In genomic region chr5:14162579-14162978, GRCm38 (mm10) we compare ENCODE assay signal across 19 mouse cellular contexts.
DNase-seq lines count a peak whose midpoint lies in the region; ATAC-seq and TF ChIP-seq lines count a peak whose summit lies in the region.
"Had no signal": no experiment of that assay in that cellular context is flagged by ENCODE, and none has a peak within 500 bp of the region (broad histone marks: within the 10 kb centered on the region; RNA-seq: fewer than 3 reads in every experiment).

No protein-coding gene starts in this region.

- no peak overlapping the region for H3ac ChIP-seq in C2C12 (ENCODE audit: control insufficient read depth, insufficient read length, low read depth)

- H3K4me3 ChIP-seq in embryonic facial prominence, embryonic 14.5 days (ENCODE audit: low read depth, low read length): no peak overlapping the region
- H3K4me3 ChIP-seq in embryonic facial prominence, embryonic 10.5 days: no peak overlapping the region
- H3K4me3 ChIP-seq in lung, embryonic 15.5 days: no peak overlapping the region
- no peak overlapping the region for H3K4me3 ChIP-seq in lung, postnatal 0 days (ENCODE audit: low read depth, low read length)
- no peak overlapping the region for H3K4me3 ChIP-seq in C2C12 (ENCODE audit: insufficient read depth, poor library complexity, severe bottlenecking)
- H3K4me3 ChIP-seq in hindbrain, embryonic 16.5 days (ENCODE audit: low read length): no peak overlapping the region
- H3K4me3 ChIP-seq: forebrain, embryonic 13.5 days had no signal

- H3K4me1 ChIP-seq in embryonic facial prominence, embryonic 14.5 days (ENCODE audit: control insufficient read depth, insufficient read depth, low read length): no peaks in the 10 kb centered on the region
- H3K4me1 ChIP-seq in embryonic facial prominence, embryonic 10.5 days: no peaks in the 10 kb centered on the region
- H3K4me1 ChIP-seq in lung, embryonic 15.5 days: 0 out of 2 replicates have a peak, but pooled peaks cover 4% of the 10 kb centered on the region
- H3K4me1 ChIP-seq in lung, postnatal 0 days (ENCODE audit: insufficient read depth, low read depth, low read length): no peaks in the 10 kb centered on the region
- no peaks in the 10 kb centered on the region for H3K4me1 ChIP-seq in hindbrain, embryonic 16.5 days (ENCODE audit: control insufficient read depth, insufficient read depth, low read depth, low read length)
- H3K4me1 ChIP-seq: forebrain, embryonic 13.5 days had no signal

- no peaks in the 10 kb centered on the region for H3K79me3 ChIP-seq in C2C12 (ENCODE audit: low read depth)

- no peak overlapping the region for H3K9ac ChIP-seq in embryonic facial prominence, embryonic 14.5 days (ENCODE audit: low read depth, low read length)
- H3K9ac ChIP-seq in lung, embryonic 15.5 days: no peak overlapping the region
- no peak overlapping the region for H3K9ac ChIP-seq in lung, postnatal 0 days (replicated peaks; ENCODE audit: low read depth)
- no peak overlapping the region for H3K9ac ChIP-seq in hindbrain, embryonic 16.5 days (ENCODE audit: low read depth, low read length)
- H3K9ac ChIP-seq: forebrain, embryonic 13.5 days had no signal

- TF ChIP-seq CTCF in lung, postnatal 0 days (IDR thresholded peaks at IDR 0.05): no peak
- no peak for TF ChIP-seq CTCF in C2C12 (IDR thresholded peaks at IDR 0.05; ENCODE audit: control insufficient read depth, insufficient read depth, insufficient read length)

- H3K27ac ChIP-seq in embryonic facial prominence, embryonic 14.5 days (replicated peaks; ENCODE audit: low read depth, low read length): no peak overlapping the region
- H3K27ac ChIP-seq in embryonic facial prominence, embryonic 10.5 days (replicated peaks): no peak overlapping the region
- no peak overlapping the region for H3K27ac ChIP-seq in lung, embryonic 15.5 days
- no peak overlapping the region for H3K27ac ChIP-seq in lung, postnatal 0 days (ENCODE audit: low read length)
- no peak overlapping the region for H3K27ac ChIP-seq in hindbrain, embryonic 16.5 days (ENCODE audit: low read depth, low read length)
- H3K27ac ChIP-seq: forebrain, embryonic 13.5 days had no signal

- no peaks in the 10 kb centered on the region for H3K27me3 ChIP-seq in embryonic facial prominence, embryonic 14.5 days (replicated peaks; ENCODE audit: control insufficient read depth, insufficient read depth, low read length)
- no peaks in the 10 kb centered on the region for H3K27me3 ChIP-seq in embryonic facial prominence, embryonic 10.5 days (replicated peaks; ENCODE audit: low read depth, poor library complexity, severe bottlenecking)
- no peaks in the 10 kb centered on the region for H3K27me3 ChIP-seq in lung, embryonic 15.5 days
- no peaks in the 10 kb centered on the region for H3K27me3 ChIP-seq in lung, postnatal 0 days (replicated peaks; ENCODE audit: insufficient read depth, low read length)
- no peaks in the 10 kb centered on the region for H3K27me3 ChIP-seq in C2C12 (ENCODE audit: control insufficient read depth, insufficient read depth, insufficient read length)
- H3K27me3 ChIP-seq in hindbrain, embryonic 16.5 days (replicated peaks; ENCODE audit: control insufficient read depth, insufficient read depth, low read length): no peaks in the 10 kb centered on the region
- H3K27me3 ChIP-seq: forebrain, embryonic 13.5 days had no signal

- no peak for TF ChIP-seq EP300 in lung, postnatal 0 days (IDR thresholded peaks at IDR 0.05)

- DNase-seq in embryonic facial prominence, embryonic 14.5 days (ENCODE audit: low spot score): peak; percentile 12
- no peak for DNase-seq in embryonic facial prominence, embryonic 10.5 days (ENCODE audit: low spot score)
- DNase-seq in lung, postnatal 0 days (ENCODE audit: low spot score): no peak
- DNase-seq in adrenal gland, postnatal 14 days: no peak
- DNase-seq: adrenal gland, adult 2 months; cerebellum, adult 8-10 months; gastrocnemius, postnatal 25 days; kidney, adult 8-10 months; kidney, postnatal 36 days; liver; lung, adult 18-20 months; midbrain, embryonic 14.5 days; right cerebral cortex, postnatal 14 days; thymus, postnatal 4 days had no signal

- no peak overlapping the region for H3K4me2 ChIP-seq in embryonic facial prominence, embryonic 14.5 days (ENCODE audit: low read depth, low read length)
- no peak overlapping the region for H3K4me2 ChIP-seq in lung, embryonic 15.5 days
- H3K4me2 ChIP-seq in lung, postnatal 0 days (replicated peaks; ENCODE audit: low read depth, low read length): no peak overlapping the region
- H3K4me2 ChIP-seq in hindbrain, embryonic 16.5 days (ENCODE audit: low read length): no peak overlapping the region
- H3K4me2 ChIP-seq: forebrain, embryonic 13.5 days had no signal

- ATAC-seq in embryonic facial prominence, embryonic 14.5 days (ENCODE audit: low read depth): no peak
- ATAC-seq in lung, embryonic 15.5 days (ENCODE audit: borderline replicate concordance, extremely low read depth, low FRiP score, low TSS enrichment): peak; percentile 49; the same call in 1 of the 2 replicates
- ATAC-seq in lung, postnatal 0 days: no peak
- ATAC-seq in hindbrain, embryonic 16.5 days: peak; percentile 48
- ATAC-seq in megakaryocyte progenitor cell, adult 5-6 weeks (replicated peaks; ENCODE audit: poor library complexity): no peak
- ATAC-seq: forebrain, embryonic 13.5 days had no signal

- WGBS in embryonic facial prominence, embryonic 14.5 days: 71% methylated on average over 5 of the region's 5 CpGs
- WGBS in embryonic facial prominence, embryonic 10.5 days: 88% methylated on average over 5 of the region's 5 CpGs
- WGBS in lung, embryonic 15.5 days: 51% methylated on average over 5 of the region's 5 CpGs
- WGBS in lung, postnatal 0 days: 52% methylated on average over 5 of the region's 5 CpGs
- 51% methylated on average over 5 of the region's 5 CpGs for WGBS in hindbrain, embryonic 16.5 days

- no peaks in the 10 kb centered on the region for H3K79me2 ChIP-seq in C2C12 (ENCODE audit: control insufficient read depth, insufficient read depth)

- no peaks in the 10 kb centered on the region for H3K9me3 ChIP-seq in embryonic facial prominence, embryonic 14.5 days (ENCODE audit: control insufficient read depth, low read length)
- H3K9me3 ChIP-seq in embryonic facial prominence, embryonic 10.5 days: no peaks in the 10 kb centered on the region
- H3K9me3 ChIP-seq in lung, embryonic 15.5 days: no peaks in the 10 kb centered on the region
- no peaks in the 10 kb centered on the region for H3K9me3 ChIP-seq in lung, postnatal 0 days (ENCODE audit: low read length)
- no peaks in the 10 kb centered on the region for H3K9me3 ChIP-seq in hindbrain, embryonic 16.5 days (ENCODE audit: control insufficient read depth, low read length)
- H3K9me3 ChIP-seq: forebrain, embryonic 13.5 days had no signal

- H3K36me3 ChIP-seq in embryonic facial prominence, embryonic 14.5 days (ENCODE audit: control insufficient read depth, insufficient read depth, low read length): no peaks in the 10 kb centered on the region
- no peaks in the 10 kb centered on the region for H3K36me3 ChIP-seq in embryonic facial prominence, embryonic 10.5 days (replicated peaks)
- H3K36me3 ChIP-seq in lung, embryonic 15.5 days: no peaks in the 10 kb centered on the region
- no peaks in the 10 kb centered on the region for H3K36me3 ChIP-seq in lung, postnatal 0 days (ENCODE audit: insufficient read depth, low read length)
- peaks cover 10% of the 10 kb centered on the region for H3K36me3 ChIP-seq in C2C12 (ENCODE audit: control insufficient read depth, insufficient read depth)
- H3K36me3 ChIP-seq in hindbrain, embryonic 16.5 days (ENCODE audit: control insufficient read depth, insufficient read depth, low read length): no peaks in the 10 kb centered on the region

TF ChIP-seq in C2C12, 6 proteins besides CTCF, POLR2A, EP300 and RAD21:
- no peak for TF ChIP-seq MYOD1 (IDR thresholded peaks at IDR 0.05; ENCODE audit: control insufficient read depth, insufficient read length, low read depth)
- TF ChIP-seq MAX (IDR thresholded peaks at IDR 0.05): peak; percentile 23
TF ChIP-seq in C2C12: peak in this region for 1.

Comparison
In these comparisons a context has a peak if more than half of its experiments do, and no peak if none do; other contexts are left out.
1. ATAC-seq: peak in lung, embryonic 15.5 days (single experiment) and hindbrain, embryonic 16.5 days (single experiment); none in embryonic facial prominence, embryonic 14.5 days (single experiment), lung, postnatal 0 days (single experiment) and megakaryocyte progenitor cell, adult 5-6 weeks (single experiment).